Mouse (Mus musculus) liver, postnatal 0 days (tissue): ENCODE results near the gene Wfs1. TPM values are rescaled to one million over a fixed set of nuclear protein-coding genes. Genes with fewer than 3 reads are reported as not detected.

ENCODE experiments used
- ATAC-seq: fragments of 200-750 bp; cut with Nextera tagmentation; 2 replicates; pipeline ENCODE4 v1.8.0; 2017; ENCODE audit warnings: mild to moderate bottlenecking, moderate library complexity
- DNase-seq: peaks from one replicate; pipeline ENCODE4 v3.0.0-alpha.2; 2016
- H3K27ac ChIP-seq: fragments of 300-500 bp; sonication (generic); 2 replicates; pipeline ENCODE4 v1.5.1; 2014; ENCODE audit warnings: antibody characterized with exemption, moderate library complexity, mild to moderate bottlenecking, low read depth
- H3K27me3 ChIP-seq: fragments of 300-500 bp; sonication (generic); 2 replicates; pipeline ENCODE4 v1.6.1; 2014; ENCODE audit warnings: low read length, control low read depth, mixed read lengths; ENCODE audit not compliant: insufficient read depth
- H3K36me3 ChIP-seq: fragments of 300-500 bp; sonication (generic); replicated peaks from 2 replicates; pipeline ENCODE4 v1.6.1; 2014; ENCODE audit warnings: mild to moderate bottlenecking, control low read depth, low read length, moderate library complexity, mixed read lengths; ENCODE audit not compliant: insufficient read depth
- H3K4me1 ChIP-seq: fragments of 300-500 bp; sonication (generic); 2 replicates; pipeline ENCODE4 v1.6.1; 2014; ENCODE audit warnings: antibody characterized with exemption, mild to moderate bottlenecking, control low read depth; ENCODE audit not compliant: insufficient read depth
- H3K4me2 ChIP-seq: fragments of 300-500 bp; sonication (generic); 2 replicates; pipeline ENCODE4 v1.6.1; 2014; ENCODE audit warnings: low read depth, mild to moderate bottlenecking, low read length, moderate library complexity, mixed read lengths
- H3K4me3 ChIP-seq: fragments of 300-500 bp; sonication (generic); 2 replicates; pipeline ENCODE4 v1.5.1; 2014; ENCODE audit warnings: low read depth, low read length
- H3K9ac ChIP-seq: fragments of 300-500 bp; sonication (generic); replicated peaks from 2 replicates; pipeline ENCODE4 v1.6.1; 2014; ENCODE audit warnings: mild to moderate bottlenecking, moderate library complexity
- H3K9me3 ChIP-seq: fragments of 300-500 bp; sonication (generic); 2 replicates; pipeline ENCODE4 v1.6.1; 2016; ENCODE audit warnings: mild to moderate bottlenecking, control low read depth, low read length, mixed read lengths
- CTCF ChIP-seq: sonication (generic); IDR thresholded peaks from 2 replicates; pipeline ENCODE4 v1.5.1; 2016; ENCODE audit warnings: antibody characterized with exemption, low read depth
- EP300 ChIP-seq: IDR thresholded peaks from 2 replicates; pipeline ENCODE4 v1.6.1; 2016; ENCODE audit warnings: antibody characterized with exemption, low read depth, mild to moderate bottlenecking
- WGBS: fragments of 180-500 bp; shearing (Covaris S2); extraction: QIAGEN DNeasy Blood & Tissue Kit; methylation state at CpG from one replicate; pipeline ENCODE4 v1.1.7; 2014; ENCODE audit not compliant: insufficient replicate concordance; 5-methylcytosine and 5-hydroxymethylcytosine counted together
- polyA plus RNA-seq: library from polyadenylated mRNA; unstranded; fragments of >200 nt; fragmentation: Nextera tagmentation; extraction: Ambion mirVana; gene quantifications from 2 replicates; pipeline ENCODE4 v1.2.1, GENCODE M21; 2015

Wfs1 gene
- polyA plus RNA-seq, 1 experiment from 2014 or later: 1.9 TPM

DNA sequence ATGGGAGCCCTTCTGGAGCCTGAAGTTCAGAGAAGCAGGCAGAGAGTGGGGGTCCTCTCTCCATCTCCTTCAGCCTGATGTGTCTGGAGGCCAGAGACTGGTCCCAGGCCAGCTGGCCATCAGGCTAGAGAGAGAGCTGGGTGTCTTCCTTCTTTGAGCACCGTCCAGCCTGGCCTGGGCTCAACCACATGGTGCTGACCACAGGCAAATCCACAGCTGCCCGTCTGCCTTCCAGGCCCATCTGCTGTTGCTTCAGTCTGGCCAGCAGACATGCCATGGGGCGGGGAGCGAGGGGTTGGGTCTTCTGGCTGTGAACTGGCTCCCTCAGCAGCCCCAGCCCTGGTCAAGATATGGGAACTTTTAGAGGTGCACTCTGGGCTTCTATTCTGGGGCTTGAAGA lies 72.4 kb downstream of the Wfs1 start:
- H3K9me3 ChIP-seq: no peaks in the 10 kb centered on the region
- H3K27ac ChIP-seq: no peak overlapping the region
- no peaks in the 10 kb centered on the region for H3K4me1 ChIP-seq
- WGBS: 68% methylated on average over 4 of the region's 4 CpGs
- no peaks in the 10 kb centered on the region for H3K27me3 ChIP-seq
- H3K36me3 ChIP-seq: no peaks in the 10 kb centered on the region
- no peak overlapping the region for H3K4me3 ChIP-seq
- no peak for DNase-seq
- ATAC-seq: no peak
- TF ChIP-seq EP300: no peak
- no peak for TF ChIP-seq CTCF
- H3K4me2 ChIP-seq: no peak overlapping the region
- no peak overlapping the region for H3K9ac ChIP-seq

Other genes starting within 250 kb of the Wfs1 start
- 14.6 and 17.9 TPM in 2 replicates for gene Bloc1s4, start 240.6 kb downstream of the Wfs1 start, polyA plus RNA-seq
- gene Mrfap1, start 192.4 kb downstream of the Wfs1 start, polyA plus RNA-seq: 153 and 164 TPM in 2 replicates
- 15.2 and 17.0 TPM in 2 replicates for gene Man2b2, start 158.6 kb downstream of the Wfs1 start, polyA plus RNA-seq
- not detected in 2 replicates for gene Ppp2r2c, start 120.7 kb downstream of the Wfs1 start, polyA plus RNA-seq
- gene Gm1043, start 96.2 kb upstream of the Wfs1 start, polyA plus RNA-seq: not detected in 2 replicates